ENCODE assay signal across 12 mouse cellular contexts in genomic region chr9:43098922-43099321, GRCm38 (mm10). TPM values are rescaled to one million over a fixed set of nuclear protein-coding genes. Genes with fewer than 3 reads are reported as not detected.
DNase-seq lines count a peak whose midpoint lies in the region; ATAC-seq and TF ChIP-seq lines count a peak whose summit lies in the region.
"Had no signal": no experiment of that assay in that cellular context is flagged by ENCODE, and none has a peak within 500 bp of the region (broad histone marks: within the 10 kb centered on the region; RNA-seq: fewer than 3 reads in every experiment).

No protein-coding gene starts in this region.

- no peak overlapping the region for H3K4me3 ChIP-seq in kidney, adult 2 months (ENCODE audit: insufficient read depth, low read depth, low read length)
- H3K4me3 ChIP-seq in kidney, embryonic 14.5 days (ENCODE audit: low read length): no peak overlapping the region
- H3K4me3 ChIP-seq in midbrain, embryonic 16.5 days (ENCODE audit: low read depth, low read length): no peak overlapping the region
- no peak overlapping the region for H3K4me3 ChIP-seq in midbrain, embryonic 11.5 days (ENCODE audit: low read depth, low read length)
- no peak overlapping the region for H3K4me3 ChIP-seq in myocyte
- H3K4me3 ChIP-seq: embryonic facial prominence, embryonic 15.5 days; intestine, embryonic 15.5 days; layer of hippocampus, adult 2 months had no signal

- no peak overlapping the region for H3K27ac ChIP-seq in kidney, adult 2 months (ENCODE audit: insufficient read depth, low read depth, low read length)
- H3K27ac ChIP-seq in kidney, embryonic 14.5 days (ENCODE audit: low read depth, low read length): no peak overlapping the region
- H3K27ac ChIP-seq in midbrain, embryonic 16.5 days (ENCODE audit: low read length): peak overlapping the region; percentile 38; the same call in 1 of the 2 replicates
- no peak overlapping the region for H3K27ac ChIP-seq in midbrain, embryonic 11.5 days (ENCODE audit: low read depth, low read length)
- H3K27ac ChIP-seq: embryonic facial prominence, embryonic 15.5 days; intestine, embryonic 15.5 days; layer of hippocampus, adult 2 months had no signal

- H3K79me2 ChIP-seq in myocyte (ENCODE audit: control insufficient read depth, insufficient read depth): peaks cover 95% of the 10 kb centered on the region

- 43% methylated on average over 4 of the region's 4 CpGs for WGBS in kidney, adult 2 months
- 59% methylated on average over 4 of the region's 4 CpGs for WGBS in kidney, embryonic 14.5 days
- 62% methylated on average over 4 of the region's 4 CpGs for WGBS in midbrain, embryonic 16.5 days
- WGBS in midbrain, embryonic 11.5 days: 76% methylated on average over 4 of the region's 4 CpGs

- no peak for TF ChIP-seq POLR2A in kidney, adult 2 months (IDR thresholded peaks at IDR 0.05; ENCODE audit: low read depth, low read length)
- TF ChIP-seq POLR2A in myocyte (IDR thresholded peaks at IDR 0.05; ENCODE audit: insufficient read length, low read depth): no peak

- no peak for ATAC-seq in kidney, embryonic 14.5 days (ENCODE audit: low FRiP score, low TSS enrichment)
- no peak for ATAC-seq in midbrain, embryonic 16.5 days
- no peak for ATAC-seq in midbrain, embryonic 11.5 days (ENCODE audit: low FRiP score)
- ATAC-seq: intestine, embryonic 15.5 days had no signal

- H3K9ac ChIP-seq in kidney, embryonic 14.5 days (ENCODE audit: low read depth, low read length): no peak overlapping the region
- no peak overlapping the region for H3K9ac ChIP-seq in midbrain, embryonic 16.5 days (ENCODE audit: low read depth, low read length)
- no peak overlapping the region for H3K9ac ChIP-seq in midbrain, embryonic 11.5 days (ENCODE audit: low read length)
- H3K9ac ChIP-seq: embryonic facial prominence, embryonic 15.5 days; intestine, embryonic 15.5 days had no signal

- no peaks in the 10 kb centered on the region; the same call in 1 of the 2 replicates for H3K36me3 ChIP-seq in kidney, adult 2 months (ENCODE audit: control insufficient read depth, insufficient read depth, low read length)
- H3K36me3 ChIP-seq in kidney, embryonic 14.5 days (ENCODE audit: control insufficient read depth, insufficient read depth, low read length): no peaks in the 10 kb centered on the region
- no peaks in the 10 kb centered on the region for H3K36me3 ChIP-seq in midbrain, embryonic 16.5 days (ENCODE audit: control insufficient read depth, insufficient read depth, low read length)
- no peaks in the 10 kb centered on the region for H3K36me3 ChIP-seq in midbrain, embryonic 11.5 days (ENCODE audit: control insufficient read depth, insufficient read depth, low read length)
- no peaks in the 10 kb centered on the region for H3K36me3 ChIP-seq in myocyte (ENCODE audit: control insufficient read depth, insufficient read depth)
- H3K36me3 ChIP-seq: embryonic facial prominence, embryonic 15.5 days; intestine, embryonic 15.5 days had no signal

- H3K4me1 ChIP-seq in kidney, adult 2 months (ENCODE audit: control insufficient read depth, insufficient read depth, low read length): peaks cover 44% of the 10 kb centered on the region
- peaks cover 29% of the 10 kb centered on the region for H3K4me1 ChIP-seq in kidney, embryonic 14.5 days (ENCODE audit: control insufficient read depth, insufficient read depth, low read length)
- H3K4me1 ChIP-seq in midbrain, embryonic 16.5 days (ENCODE audit: control insufficient read depth, insufficient read depth, low read length): peaks cover 28% of the 10 kb centered on the region
- peaks cover 13% of the 10 kb centered on the region for H3K4me1 ChIP-seq in midbrain, embryonic 11.5 days (ENCODE audit: control insufficient read depth, insufficient read depth, low read length)

- peak; percentile 58 for DNase-seq in kidney, adult 2 months
- DNase-seq in midbrain, embryonic 11.5 days (ENCODE audit: low spot score, missing footprints): no peak
- peak; percentile 12 for DNase-seq in embryo, embryonic 11 days
- no peak for DNase-seq in retina, embryonic 14.5 days (ENCODE audit: low spot score)
- DNase-seq: cerebellum, adult 9-11 months; lung, postnatal 36 days had no signal

- no peak overlapping the region for H3ac ChIP-seq in myocyte (ENCODE audit: control insufficient read depth, insufficient read length)

- no peaks in the 10 kb centered on the region for H3K27me3 ChIP-seq in kidney, adult 2 months (replicated peaks; ENCODE audit: control insufficient read depth, insufficient read depth, low read length)
- no peaks in the 10 kb centered on the region for H3K27me3 ChIP-seq in kidney, embryonic 14.5 days (ENCODE audit: control insufficient read depth, insufficient read depth, low read length)
- no peaks in the 10 kb centered on the region for H3K27me3 ChIP-seq in midbrain, embryonic 16.5 days (ENCODE audit: control insufficient read depth, insufficient read depth, low read depth, low read length)
- H3K27me3 ChIP-seq in midbrain, embryonic 11.5 days (ENCODE audit: control insufficient read depth, insufficient read depth, low read length): no peaks in the 10 kb centered on the region
- H3K27me3 ChIP-seq in myocyte (ENCODE audit: control insufficient read depth, insufficient read depth, insufficient read length): no peaks in the 10 kb centered on the region
- H3K27me3 ChIP-seq: embryonic facial prominence, embryonic 15.5 days; intestine, embryonic 15.5 days had no signal

- no peak overlapping the region for H3K4me2 ChIP-seq in kidney, embryonic 14.5 days (replicated peaks; ENCODE audit: low read depth, low read length)
- H3K4me2 ChIP-seq in midbrain, embryonic 16.5 days (ENCODE audit: low read length): no peak overlapping the region
- no peak overlapping the region for H3K4me2 ChIP-seq in midbrain, embryonic 11.5 days
- peak overlapping the region; percentile 49 for H3K4me2 ChIP-seq in myocyte (ENCODE audit: low read depth)
- H3K4me2 ChIP-seq: embryonic facial prominence, embryonic 15.5 days; intestine, embryonic 15.5 days had no signal

- TF ChIP-seq CTCF in kidney, adult 2 months (conservative IDR thresholded peaks at IDR 0.05; ENCODE audit: insufficient read depth, insufficient read length, low read depth, low read length): no peak

- H3K9me3 ChIP-seq in kidney, embryonic 14.5 days (ENCODE audit: control insufficient read depth, low read length): no peaks in the 10 kb centered on the region
- H3K9me3 ChIP-seq in midbrain, embryonic 16.5 days (replicated peaks; ENCODE audit: control insufficient read depth, low read length, poor library complexity, severe bottlenecking): no peaks in the 10 kb centered on the region
- no peaks in the 10 kb centered on the region for H3K9me3 ChIP-seq in midbrain, embryonic 11.5 days (ENCODE audit: control insufficient read depth, low read length)
- H3K9me3 ChIP-seq: embryonic facial prominence, embryonic 15.5 days; intestine, embryonic 15.5 days had no signal

TF ChIP-seq in myocyte, 11 proteins besides CTCF, POLR2A, EP300 and RAD21:
- TF ChIP-seq TCF3 (IDR thresholded peaks at IDR 0.05; ENCODE audit: insufficient read length, low read depth) (no peak), POLR2AphosphoS2 (IDR thresholded peaks at IDR 0.05; ENCODE audit: insufficient read length, low read depth) (no peak), MYOG (IDR thresholded peaks at IDR 0.05; ENCODE audit: control insufficient read depth in 1 of 3, insufficient read depth in 1 of 3, insufficient read length in 2 of 3, low read depth in 2 of 3) (no peak), USF1 (IDR thresholded peaks at IDR 0.05; ENCODE audit: low read depth) (no peak), SRF (IDR thresholded peaks at IDR 0.05; ENCODE audit: control insufficient read depth, insufficient read length, low read depth) (no peak), E2F4 (IDR thresholded peaks at IDR 0.05; ENCODE audit: insufficient read depth) (no peak), MYOD1 (IDR thresholded peaks at IDR 0.05; ENCODE audit: control insufficient read depth in 1 of 3, insufficient read length in 2 of 3, low read depth in 2 of 3) (no peak), MAX (IDR thresholded peaks at IDR 0.05; ENCODE audit: low read depth) (no peak), CEBPB (IDR thresholded peaks at IDR 0.05; ENCODE audit: insufficient read depth, poor library complexity, severe bottlenecking) (no peak), TCF12 (IDR thresholded peaks at IDR 0.05; ENCODE audit: insufficient read depth, poor library complexity, severe bottlenecking) (no peak), REST (IDR thresholded peaks at IDR 0.05; ENCODE audit: insufficient read depth, insufficient read length) (no peak)

RNA-seq across cellular contexts. Expression of gene Arhgef12, which starts 8.1 kb away (rescaled TPM):
- polyA plus RNA-seq in kidney, adult 2 months (2012; rRNA removed): 47.6 and 48.0 TPM in 2 replicates
- 17.1 and 29.1 TPM in 2 replicates for polyA plus RNA-seq in kidney, embryonic 14.5 days (2014; fragmentation: Nextera tagmentation; extraction: Ambion mirVana)
- 22.1 and 23.6 TPM in 2 replicates for polyA plus RNA-seq in midbrain, embryonic 16.5 days (2015; fragmentation: Nextera tagmentation; extraction: Ambion mirVana)
- 9.2 and 10.0 TPM in 2 replicates for polyA plus RNA-seq in midbrain, embryonic 11.5 days (2014; fragmentation: Nextera tagmentation; extraction: Ambion mirVana)
- polyA plus RNA-seq in myocyte (2012; fragmentation: generic; extraction: Trizol): 12.9 TPM

RNA-seq across cellular contexts. Expression of gene Tmem136, which starts 17.4 kb away (rescaled TPM):
- polyA plus RNA-seq in kidney, adult 2 months (2012; rRNA removed): 12.4 and 13.2 TPM in 2 replicates
- 6.1 and 9.7 TPM in 2 replicates for polyA plus RNA-seq in kidney, embryonic 14.5 days (2014; fragmentation: Nextera tagmentation; extraction: Ambion mirVana)
- polyA plus RNA-seq in midbrain, embryonic 16.5 days (2015; fragmentation: Nextera tagmentation; extraction: Ambion mirVana): 11.2 TPM in 2 replicates
- 13.9 and 17.5 TPM in 2 replicates for polyA plus RNA-seq in midbrain, embryonic 11.5 days (2014; fragmentation: Nextera tagmentation; extraction: Ambion mirVana)
- polyA plus RNA-seq in myocyte (2012; fragmentation: generic; extraction: Trizol): 0.07 TPM

Comparison
In these comparisons a context has a peak if more than half of its experiments do, and no peak if none do; other contexts are left out.
1. DNase-seq: peak in kidney, adult 2 months (single experiment) and embryo, embryonic 11 days (single experiment); none in midbrain, embryonic 11.5 days (single experiment) and retina, embryonic 14.5 days (single experiment).